Mouse (Mus musculus) midbrain, embryonic 14.5 days (tissue): ENCODE measurements around the gene 2210011C24Rik. TPM values are rescaled to one million over a fixed set of nuclear protein-coding genes. Genes with fewer than 3 reads are reported as not detected.

Experiments used
- ATAC-seq: fragments of 200-750 bp; cut with Nextera tagmentation; 2 replicates; pipeline ENCODE4 v1.8.0; 2017; ENCODE audit warnings: moderate number of reproducible peaks, moderate library complexity; ENCODE audit not compliant: low FRiP score, low TSS enrichment
- DNase-seq: peaks from one replicate; pipeline ENCODE4 v3.0.0-alpha.2; 2015
- H3K27ac ChIP-seq: fragments of 300-500 bp; sonication (generic); replicated peaks from 2 replicates; pipeline ENCODE4 v1.5.1; 2014; ENCODE audit warnings: mild to moderate bottlenecking, low read depth, low read length, moderate library complexity
- H3K27me3 ChIP-seq: fragments of 300-500 bp; sonication (generic); 2 replicates; pipeline ENCODE4 v1.6.1; 2014; ENCODE audit warnings: low read length, control low read depth, mixed read lengths; ENCODE audit not compliant: control insufficient read depth, insufficient read depth
- H3K36me3 ChIP-seq: fragments of 300-500 bp; sonication (generic); 2 replicates; pipeline ENCODE4 v1.6.1; 2014; ENCODE audit warnings: low read length, control low read depth; ENCODE audit not compliant: control insufficient read depth, insufficient read depth
- H3K4me1 ChIP-seq: fragments of 300-500 bp; sonication (generic); 2 replicates; pipeline ENCODE4 v1.6.1; 2014; ENCODE audit warnings: mild to moderate bottlenecking, antibody characterized with exemption, low read length, control low read depth; ENCODE audit not compliant: control insufficient read depth, insufficient read depth
- H3K4me2 ChIP-seq: fragments of 300-500 bp; sonication (generic); 2 replicates; pipeline ENCODE4 v1.6.1; 2014; ENCODE audit warnings: mild to moderate bottlenecking, low read length, moderate library complexity
- H3K4me3 ChIP-seq: fragments of 300-500 bp; sonication (generic); replicated peaks from 2 replicates; pipeline ENCODE4 v1.5.1; 2014; ENCODE audit warnings: low read depth, low read length
- H3K9ac ChIP-seq: fragments of 300-500 bp; sonication (generic); replicated peaks from 2 replicates; pipeline ENCODE4 v1.6.1; 2014; ENCODE audit warnings: mild to moderate bottlenecking, low read length, moderate library complexity
- H3K9me3 ChIP-seq: fragments of 300-500 bp; sonication (generic); 2 replicates; pipeline ENCODE4 v1.6.1; 2016; ENCODE audit warnings: low read length, control low read depth, mixed read lengths; ENCODE audit not compliant: control insufficient read depth
- WGBS: fragments of 180-500 bp; shearing (Covaris S2); extraction: QIAGEN DNeasy Blood & Tissue Kit; methylation state at CpG from one replicate; pipeline ENCODE4 v1.1.7; 2014; 5-methylcytosine and 5-hydroxymethylcytosine counted together
- microRNA counts: library from miRNA; unstranded; fragments of <30 nt; microRNA quantifications from one replicate; lab custom pipeline; 2016
- microRNA-seq: library from miRNA; unstranded; fragments of <30 nt; microRNA quantifications from one replicate; pipeline ENCODE4, GENCODE M21; 2016
- polyA plus RNA-seq: library from polyadenylated mRNA; unstranded; fragments of >200 nt; fragmentation: Nextera tagmentation; extraction: Ambion mirVana; gene quantifications from 2 replicates; pipeline ENCODE4 v1.2.1, GENCODE M21; 2014

The 2210011C24Rik gene
- polyA plus RNA-seq, 1 experiment from 2014 or later = not detected

GRCm38 (mm10) chr8:83971661-83972060, 40.3 kb downstream of the 2210011C24Rik start:
- WGBS = 67% methylated on average over 6 of the region's 6 CpGs
- no peaks in the 10 kb centered on the region for H3K27me3 ChIP-seq
- H3K4me3 ChIP-seq = peak overlapping the region; percentile 94
- H3K9me3 ChIP-seq = no peaks in the 10 kb centered on the region
- peaks cover 19% of the 10 kb centered on the region for H3K4me1 ChIP-seq
- H3K27ac ChIP-seq = no peak overlapping the region
- H3K4me2 ChIP-seq = peak overlapping the region; percentile 82
- ATAC-seq (no peak), DNase-seq (no peak)
- H3K36me3 ChIP-seq = no peaks in the 10 kb centered on the region
- peak overlapping the region; percentile 85 for H3K9ac ChIP-seq

- H3K4me2 ChIP-seq = no peak overlapping the region
- H3K4me3 ChIP-seq = no peak overlapping the region
- H3K27ac ChIP-seq = no peak overlapping the region
- ATAC-seq (no peak), DNase-seq (no peak)
- no peaks in the 10 kb centered on the region for H3K36me3 ChIP-seq
- H3K27me3 ChIP-seq = no peaks in the 10 kb centered on the region
- 90% methylated on average over 4 of the region's 4 CpGs for WGBS
- H3K9ac ChIP-seq = no peak overlapping the region
- H3K4me1 ChIP-seq = peaks cover 19% of the 10 kb centered on the region
- H3K9me3 ChIP-seq = no peaks in the 10 kb centered on the region
Observed at GRCm38 (mm10) chr8:83971121-83971520, 40.9 kb downstream of the 2210011C24Rik start.

- Histone ChIP-seq H3K4me2 (no peak overlapping the region), H3K27ac (no peak overlapping the region), H3K4me3 (no peak overlapping the region), H3K9me3 (no peaks in the 10 kb centered on the region), H3K36me3 (0 out of 2 replicates have a peak, but pooled peaks cover 3% of the 10 kb centered on the region), H3K9ac (no peak overlapping the region), H3K27me3 (no peaks in the 10 kb centered on the region), H3K4me1 (peaks cover 4% of the 10 kb centered on the region; the same call in 1 of the 2 replicates)
- ATAC-seq = no peak
- DNase-seq = no peak
- 94% methylated on average over 7 of the region's 7 CpGs for WGBS
Observed at GRCm38 (mm10) chr8:83967701-83968100, 44.3 kb downstream of the 2210011C24Rik start.

GRCm38 (mm10) chr8:83964015-83964765, 47.8 kb downstream of the 2210011C24Rik start:
- no peaks in the 10 kb centered on the region for H3K9me3 ChIP-seq
- 0 out of 2 replicates have a peak, but pooled peaks cover 3% of the 10 kb centered on the region for H3K36me3 ChIP-seq
- H3K27me3 ChIP-seq = no peaks in the 10 kb centered on the region
- 91% methylated on average over 5 of the region's 5 CpGs for WGBS
- no peak overlapping the region for H3K4me2 ChIP-seq
- no peak overlapping the region for H3K4me3 ChIP-seq
- DNase-seq (no peak), ATAC-seq (no peak)
- H3K9ac ChIP-seq = no peak overlapping the region
- H3K27ac ChIP-seq = no peak overlapping the region
- H3K4me1 ChIP-seq = no peaks in the 10 kb centered on the region

MicroRNAs encoded within 50 kb of the gene (microRNA counts, 519-probe panel; counts per million panel counts)
- microRNA mmu-miR-1199 (lab: Ali Mortazavi, UCI) = not detected

Small RNAs within 50 kb of the gene (microRNA-seq; reads per million reads assigned to microRNA genes)
- 0.44 reads per million for gene Mir1199
- 1.2 reads per million for gene Mir8111

Other genes starting within 250 kb of the 2210011C24Rik start
- 77.2 and 92.7 TPM in 2 replicates for gene Adgrl1, start 112.1 kb downstream of the 2210011C24Rik start, polyA plus RNA-seq
- gene Gm10644, start 57.0 kb downstream of the 2210011C24Rik start, polyA plus RNA-seq = 1.0 and 1.1 TPM in 2 replicates
- gene Asf1b, start 56.7 kb downstream of the 2210011C24Rik start, polyA plus RNA-seq = 7.9 and 15.5 TPM in 2 replicates
- 181 and 207 TPM in 2 replicates for gene Prkaca, start 39.2 kb downstream of the 2210011C24Rik start, polyA plus RNA-seq
- gene Samd1, start 14.5 kb downstream of the 2210011C24Rik start, polyA plus RNA-seq = 10.5 and 14.2 TPM in 2 replicates
- gene 1700067K01Rik, start 10.7 kb downstream of the 2210011C24Rik start, polyA plus RNA-seq = 0.53 and 0.89 TPM in 2 replicates
- gene Palm3, start 9.3 kb upstream of the 2210011C24Rik start, polyA plus RNA-seq = 0.65 and 0.87 TPM in 2 replicates
- gene Il27ra, start 30.4 kb upstream of the 2210011C24Rik start, polyA plus RNA-seq = 0.16 and 0.33 TPM in 2 replicates
- gene Rln3, start 32.8 kb upstream of the 2210011C24Rik start, polyA plus RNA-seq = 1.2 TPM in 1 of 2 replicates, not detected in the other
- gene Gm10643, start 53.0 kb upstream of the 2210011C24Rik start, polyA plus RNA-seq = 1.5 and 2.4 TPM in 2 replicates
- gene Rfx1, start 54.7 kb upstream of the 2210011C24Rik start, polyA plus RNA-seq = 11.2 and 12.2 TPM in 2 replicates
- 19.9 and 26.0 TPM in 2 replicates for gene Dcaf15, start 92.6 kb upstream of the 2210011C24Rik start, polyA plus RNA-seq
- gene Podnl1, start 113.8 kb upstream of the 2210011C24Rik start, polyA plus RNA-seq = 0.63 and 0.68 TPM in 2 replicates
- 28.9 and 33.1 TPM in 2 replicates for gene Cc2d1a, start 135.8 kb upstream of the 2210011C24Rik start, polyA plus RNA-seq
- 1.8 and 1.9 TPM in 2 replicates for gene 4930432K21Rik, start 135.9 kb upstream of the 2210011C24Rik start, polyA plus RNA-seq
- gene Nanos3, start 173.0 kb upstream of the 2210011C24Rik start, polyA plus RNA-seq = 9.4 and 11.7 TPM in 2 replicates
- gene Zswim4, start 224.9 kb upstream of the 2210011C24Rik start, polyA plus RNA-seq = 28.7 and 35.6 TPM in 2 replicates
- 261 and 282 TPM in 2 replicates for gene D8Ertd738e, start 237.5 kb upstream of the 2210011C24Rik start, polyA plus RNA-seq
- 39.9 and 40.2 TPM in 2 replicates for gene Mri1, start 245.2 kb upstream of the 2210011C24Rik start, polyA plus RNA-seq